Mouse (Mus musculus) mouse embryonic stem cell (cell line): ENCODE data around the gene Prdx5.
"Not testable (repeated sequence)": the region's sequence is repeated elsewhere in the genome, so short reads cannot be mapped to it uniquely, and the experiment has no call there.

Source experiments
- in situ Hi-C, 2 experiments: fragments of 300-500 bp; cut with MboI; formaldehyde crosslinking; loops; 1 replicate in 1 of 2; 3 replicates in 1 of 2; pipeline ENCODE4 v1.14.3; 2019 to 2020; ENCODE audit warnings: low sequenced_read_pairs in 2 of 2, low pct_unique_long_range_greater_than_20kb in 1 of 2, mixed read lengths in 1 of 2; ENCODE audit not compliant: unreplicated experiment in 1 of 2

Gene Prdx5

DNA sequence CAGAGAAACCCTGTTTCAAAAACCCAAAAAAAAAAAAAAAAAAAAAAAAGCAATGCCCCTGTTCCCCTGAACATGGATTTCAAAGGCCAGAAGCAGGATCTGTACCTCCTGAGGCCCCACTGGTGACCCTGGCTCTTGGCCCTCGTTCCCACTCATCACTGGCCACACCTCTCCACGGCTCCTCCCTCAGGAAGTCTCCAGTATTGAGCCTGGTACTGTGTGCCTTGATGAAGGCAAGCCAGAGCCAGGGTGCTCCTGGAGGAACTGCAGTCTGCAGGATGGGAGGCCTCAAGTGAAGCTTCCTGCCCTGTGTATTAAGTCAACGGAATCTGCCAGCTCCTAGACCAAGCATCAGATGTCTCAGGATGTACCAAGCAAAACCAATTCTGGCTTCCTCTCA lies 3.7 kb downstream of the Prdx5 start:
- in situ Hi-C loops: no loop called here

DNA sequence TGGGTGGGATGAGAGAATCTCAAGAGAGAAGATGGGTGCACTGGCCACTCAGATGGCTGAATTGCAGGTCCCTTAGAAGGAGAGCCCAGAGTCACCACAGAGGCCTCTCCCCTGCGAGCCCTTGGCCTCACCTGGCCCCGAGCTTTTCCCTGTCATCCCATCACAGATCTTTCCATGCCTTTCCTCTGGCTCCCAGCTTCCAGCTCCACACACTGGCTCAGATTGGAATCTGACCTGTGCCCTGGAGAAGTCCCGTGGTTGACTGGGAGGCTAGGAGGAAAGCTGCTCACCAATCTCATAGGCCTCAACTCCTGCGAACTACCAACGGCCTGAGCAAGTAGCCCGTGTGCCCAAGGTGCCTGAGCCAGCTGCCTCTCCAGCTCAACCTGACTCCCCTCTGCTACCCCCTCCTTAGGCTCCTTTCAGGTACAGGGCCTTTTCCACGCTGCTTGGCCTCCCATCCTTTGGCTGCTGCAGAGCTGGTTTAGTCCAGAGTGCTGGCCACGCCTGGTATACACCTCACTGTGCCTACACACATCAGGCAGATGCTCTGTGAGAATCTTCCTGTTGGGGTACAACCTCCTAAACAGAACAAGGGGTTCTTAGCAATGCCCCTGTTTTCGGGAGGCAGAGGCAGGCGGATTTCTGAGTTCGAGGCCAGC lies 4.3 kb downstream of the Prdx5 start:
- in situ Hi-C loops: no loop called here

DNA sequence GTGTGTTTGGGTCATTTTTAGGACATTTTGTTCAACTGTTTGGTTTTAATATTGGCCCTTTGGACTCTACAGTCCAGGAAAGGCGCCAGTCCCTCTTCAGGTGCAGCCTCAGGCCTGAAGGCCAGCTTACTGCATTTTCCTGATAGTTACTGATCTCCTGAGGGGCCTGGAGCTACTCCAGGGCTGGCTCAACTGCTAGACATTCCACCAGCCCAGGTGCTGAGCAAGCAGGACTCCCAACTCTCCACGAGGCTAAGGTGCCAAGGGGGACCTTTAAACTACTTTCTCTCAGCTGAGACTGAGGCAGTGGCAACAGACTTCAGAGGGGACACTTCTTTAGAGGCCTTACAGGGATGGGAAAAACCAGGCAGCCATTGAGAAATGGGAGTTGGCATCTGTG lies 5.1 kb downstream of the Prdx5 start:
- in situ Hi-C loops: no loop called here

DNA sequence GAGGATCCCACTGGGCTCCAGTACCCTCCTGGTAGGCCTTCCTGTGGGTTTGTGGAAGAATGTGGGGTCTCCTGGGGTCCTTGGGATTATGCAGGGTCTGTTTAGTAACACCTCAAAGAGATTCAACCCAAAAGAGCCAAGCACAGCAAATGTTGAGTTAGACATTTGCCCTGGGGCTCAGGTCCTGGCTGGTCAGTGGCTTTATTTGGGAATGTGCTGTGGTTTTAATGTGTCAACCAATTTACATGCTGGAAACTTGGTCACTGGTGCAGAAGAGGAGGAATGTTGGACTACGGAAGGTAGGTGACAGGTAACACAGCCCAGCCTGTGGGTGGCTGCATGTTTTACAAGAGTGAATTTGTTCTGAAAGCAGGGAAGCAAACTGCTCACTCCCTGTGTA lies 6.9 kb downstream of the Prdx5 start:
- in situ Hi-C loops: no loop called here

DNA sequence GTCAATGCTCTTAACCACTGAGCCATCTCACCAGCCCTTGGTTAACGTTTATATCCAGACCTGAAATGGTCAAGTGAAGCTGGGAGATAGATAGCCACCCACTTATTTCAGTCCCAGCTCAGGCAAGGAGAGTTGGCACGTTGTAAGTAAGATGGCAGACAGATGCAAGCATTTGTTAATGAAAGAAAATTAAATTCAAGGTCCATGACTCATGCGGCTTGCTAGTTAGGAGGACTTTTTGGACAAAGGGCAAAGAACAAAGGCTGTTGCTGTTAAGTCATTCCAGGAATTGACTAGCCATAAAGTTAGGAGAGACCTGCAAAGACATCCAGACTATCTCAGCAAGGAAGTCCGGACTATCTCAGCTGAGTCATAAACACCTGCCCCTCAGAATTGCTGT lies 10.3 kb downstream of the Prdx5 start:
- in situ Hi-C loops: no loop called here

DNA sequence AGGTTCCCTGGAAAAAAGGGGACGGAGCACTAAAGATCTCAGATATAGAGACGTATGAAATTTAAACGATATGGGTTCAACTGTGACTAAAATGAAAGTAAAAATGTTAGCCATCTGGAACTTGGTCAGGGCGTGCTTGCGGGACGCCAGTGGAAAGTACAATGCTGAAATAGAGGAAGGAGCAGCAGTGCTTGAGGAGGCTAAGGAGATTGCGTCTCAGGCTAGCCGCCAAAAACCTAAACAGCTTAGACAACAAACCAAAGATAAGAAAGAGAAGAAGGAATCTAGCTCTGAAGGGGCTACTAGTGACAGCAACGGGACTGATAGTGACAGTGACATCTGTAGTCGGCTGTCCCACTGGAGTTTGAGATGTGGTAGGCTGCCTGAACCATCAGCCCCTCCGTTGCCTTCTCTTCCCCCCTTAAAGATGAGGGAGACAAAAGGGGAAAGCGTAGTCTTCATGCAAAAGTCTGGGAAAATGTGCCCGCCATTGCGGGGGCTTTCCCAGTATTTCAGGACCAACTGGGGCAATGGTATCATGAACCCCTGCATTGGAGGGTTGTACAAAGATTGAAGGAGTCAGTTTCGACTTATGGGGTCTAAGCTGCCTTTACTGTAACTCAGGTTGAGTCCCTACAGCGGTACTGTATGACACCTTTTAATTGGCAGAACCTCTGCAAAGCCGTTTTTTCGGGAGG lies 14.1 kb downstream of the Prdx5 start:
- in situ Hi-C loops: not testable (repeated sequence)

DNA sequence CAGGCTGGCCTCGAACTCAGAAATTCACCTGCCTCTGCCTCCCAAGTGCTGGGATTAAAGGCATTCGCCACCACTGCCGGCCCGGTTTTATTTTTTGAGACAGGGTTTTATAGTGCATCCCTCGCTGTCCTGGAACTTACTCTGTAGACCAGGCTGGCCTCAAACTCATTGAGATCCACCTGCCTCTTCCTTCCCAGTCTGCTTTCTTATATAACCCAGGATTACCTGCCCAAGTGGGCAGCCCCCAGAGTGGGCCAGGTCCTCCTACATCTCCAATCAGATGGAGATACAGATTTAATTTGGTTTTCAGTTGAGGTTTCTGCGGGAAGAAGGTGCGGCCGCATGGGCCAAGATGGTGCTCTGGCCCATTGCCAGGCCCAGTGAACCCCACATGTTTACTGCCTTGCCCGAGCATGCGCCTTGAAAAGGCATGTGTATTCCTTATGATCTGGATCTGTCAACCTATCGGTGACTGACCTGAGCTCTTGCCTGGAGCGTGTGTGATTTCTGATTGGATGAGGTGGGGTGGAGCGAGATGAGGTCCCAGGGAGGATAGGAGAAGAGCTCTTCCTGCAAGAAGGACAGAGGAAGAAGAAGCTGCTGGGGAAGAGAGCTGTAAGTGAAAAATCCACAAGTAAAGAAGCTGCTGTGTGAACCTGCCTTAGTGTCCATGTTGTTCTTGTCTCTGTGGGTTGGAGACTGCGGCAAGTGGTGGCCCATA lies 16.0 kb downstream of the Prdx5 start:
- in situ Hi-C loops: no loop called here

DNA sequence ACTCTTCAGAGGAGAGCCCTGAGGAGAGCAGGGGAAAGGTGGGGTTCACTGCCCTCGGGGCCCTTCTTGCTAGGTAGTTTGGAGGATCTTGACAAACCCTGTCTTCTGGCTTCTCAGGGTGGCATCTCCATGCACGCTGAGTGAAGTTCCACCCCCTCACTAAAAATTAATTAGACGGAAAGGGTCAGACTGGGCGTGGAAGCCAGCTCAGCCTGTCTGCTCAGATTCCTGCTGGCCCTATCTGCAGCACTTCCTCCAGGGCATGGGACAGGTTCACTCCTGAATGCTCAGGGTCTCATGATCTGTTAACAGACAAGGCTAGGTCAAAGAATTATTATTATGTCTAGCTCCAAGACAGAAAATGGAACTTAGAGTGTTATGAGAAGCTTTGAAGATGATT lies 17.4 kb downstream of the Prdx5 start:
- in situ Hi-C loops: no loop called here

DNA sequence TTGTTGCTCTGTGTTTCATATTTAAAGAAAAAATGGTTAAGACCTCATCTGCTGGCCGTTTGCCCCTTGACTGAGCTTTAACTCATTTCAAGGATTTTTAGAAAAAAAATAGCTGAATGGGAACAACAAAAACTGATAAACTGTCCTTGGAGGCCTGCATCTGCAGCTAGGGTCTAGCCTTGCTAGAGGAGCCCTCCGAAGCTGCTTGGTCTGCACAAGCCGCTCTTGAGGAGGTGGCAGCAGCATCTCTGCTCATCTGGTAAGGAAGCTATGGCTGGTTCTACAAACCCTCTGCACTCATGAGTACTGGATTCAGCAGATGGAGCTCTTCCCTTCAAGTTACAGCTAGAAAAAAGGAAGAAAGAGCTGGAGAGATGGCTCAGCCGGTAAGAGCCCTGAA lies 31.9 kb downstream of the Prdx5 start:
- in situ Hi-C loops: no loop called here

DNA sequence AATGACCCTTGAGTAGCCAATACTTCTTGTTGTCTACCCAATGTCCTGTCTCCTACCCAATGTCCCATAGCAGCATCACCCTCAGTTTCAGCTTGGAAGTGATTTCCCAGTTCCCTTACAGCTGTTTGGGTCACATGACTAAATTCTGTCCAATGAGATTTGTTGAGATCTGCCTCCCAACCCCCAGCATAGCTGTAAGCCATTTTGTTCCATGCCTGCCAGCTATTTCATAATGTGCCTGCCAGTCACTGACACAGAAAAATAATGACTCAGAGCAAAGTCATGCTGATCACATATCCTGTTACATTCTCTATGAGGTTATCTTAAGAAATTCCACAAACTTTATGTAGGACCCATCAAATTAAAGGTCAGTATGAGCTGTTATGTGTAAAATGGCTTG lies 33.1 kb downstream of the Prdx5 start:
- in situ Hi-C loops: no loop called here

DNA sequence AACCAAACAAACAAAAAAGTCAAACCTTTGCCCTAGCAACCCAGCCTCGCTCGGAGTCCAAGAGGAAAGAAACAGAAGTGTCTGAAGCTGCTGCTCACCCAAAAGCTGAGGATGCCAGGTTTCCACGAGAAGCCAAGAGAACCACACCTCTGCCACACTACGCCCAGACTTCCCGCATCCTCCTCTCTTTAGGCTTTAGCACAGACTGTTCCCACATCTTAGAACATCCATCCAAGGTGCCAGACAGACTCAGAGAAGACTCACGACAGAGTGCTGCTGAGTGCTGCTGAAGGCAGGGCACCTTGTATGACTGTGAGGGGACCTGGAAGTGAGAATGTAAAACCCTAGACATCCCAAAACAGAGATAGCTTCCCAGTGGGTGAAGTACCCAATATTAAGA lies 34.1 kb downstream of the Prdx5 start:
- in situ Hi-C loops: no loop called here

DNA sequence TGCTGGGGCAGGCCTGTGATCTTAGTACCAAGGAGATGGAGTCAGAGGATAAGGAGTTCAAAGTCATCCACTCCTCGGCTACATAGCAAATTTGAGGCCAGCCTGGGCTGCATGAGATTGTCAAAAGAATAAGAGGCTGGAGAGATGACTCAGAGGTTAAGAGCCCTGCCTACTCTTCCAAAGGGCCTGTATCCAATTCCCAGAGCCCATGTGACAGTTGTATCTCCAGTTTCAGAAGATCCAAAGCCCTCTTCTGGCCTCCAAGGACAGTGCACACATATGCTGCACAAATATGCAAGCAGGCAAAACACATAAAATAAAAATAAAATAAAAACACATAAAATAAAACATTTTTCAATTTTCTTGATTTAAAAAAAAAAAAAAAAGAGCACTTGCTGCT lies 35.6 kb downstream of the Prdx5 start:
- in situ Hi-C loops: loop anchor here in 1 of 2 experiments (5.0 kb wide), 1 partner anchor 63 kb away; no protein-coding TSS in a partner anchor

DNA sequence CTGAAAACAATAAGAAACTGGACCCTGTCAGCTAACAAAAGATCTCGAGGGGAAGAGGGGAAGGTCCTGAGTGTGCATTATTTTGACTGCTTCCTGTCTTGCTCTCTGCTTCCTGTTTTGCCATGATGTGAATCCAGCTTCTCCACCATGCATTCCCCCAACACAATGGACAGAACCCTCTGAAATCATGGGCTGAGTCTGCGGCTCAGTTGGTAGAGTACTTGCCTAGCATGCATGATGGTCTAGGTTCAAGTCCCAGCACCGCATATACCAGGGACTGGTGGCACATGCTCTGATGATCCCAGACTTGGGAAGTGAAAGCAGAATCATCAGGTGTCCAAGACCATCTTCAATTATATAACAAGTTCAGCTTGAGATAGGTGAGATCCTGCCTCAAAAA lies 37.2 kb downstream of the Prdx5 start:
- in situ Hi-C loops: loop anchor here in 1 of 2 experiments (5.0 kb wide), 1 partner anchor 65 kb away; no protein-coding TSS in a partner anchor

DNA sequence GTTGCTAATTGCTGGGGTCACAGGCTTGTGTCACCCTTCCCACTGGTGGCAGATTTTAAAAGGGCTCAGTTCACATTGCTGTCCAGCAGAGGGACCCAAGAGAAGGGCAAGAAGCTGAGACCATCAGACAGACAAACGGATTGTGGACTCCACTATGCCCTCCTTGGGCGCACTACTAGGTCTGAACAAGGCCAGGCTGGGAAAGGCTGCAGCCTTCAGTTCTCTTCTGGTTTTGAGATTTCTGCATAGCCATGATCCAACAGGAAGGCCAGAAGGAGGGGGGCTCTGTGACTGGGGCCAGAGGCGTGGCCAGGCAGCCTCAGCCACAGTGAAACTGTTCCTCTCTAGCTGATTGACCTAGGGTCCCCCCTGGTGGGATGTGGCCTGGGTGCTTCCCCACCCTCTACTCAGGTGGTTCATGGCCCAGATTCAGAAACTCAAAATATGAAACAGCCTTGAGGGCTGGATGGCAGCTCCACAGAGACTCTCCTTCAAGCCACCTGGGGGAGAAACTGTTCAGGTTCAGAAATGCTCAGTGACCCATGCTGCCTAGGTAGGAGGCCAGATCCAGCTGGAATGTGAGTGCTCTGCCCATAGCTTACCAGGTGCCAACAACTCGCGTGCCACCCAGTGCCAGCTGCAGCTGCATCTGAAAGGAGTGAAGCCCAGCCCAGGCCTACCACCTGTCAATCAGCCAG lies 38.2 kb downstream of the Prdx5 start:
- in situ Hi-C loops: loop anchor here in 1 of 2 experiments (5.0 kb wide), 1 partner anchor 66 kb away; no protein-coding TSS in a partner anchor

DNA sequence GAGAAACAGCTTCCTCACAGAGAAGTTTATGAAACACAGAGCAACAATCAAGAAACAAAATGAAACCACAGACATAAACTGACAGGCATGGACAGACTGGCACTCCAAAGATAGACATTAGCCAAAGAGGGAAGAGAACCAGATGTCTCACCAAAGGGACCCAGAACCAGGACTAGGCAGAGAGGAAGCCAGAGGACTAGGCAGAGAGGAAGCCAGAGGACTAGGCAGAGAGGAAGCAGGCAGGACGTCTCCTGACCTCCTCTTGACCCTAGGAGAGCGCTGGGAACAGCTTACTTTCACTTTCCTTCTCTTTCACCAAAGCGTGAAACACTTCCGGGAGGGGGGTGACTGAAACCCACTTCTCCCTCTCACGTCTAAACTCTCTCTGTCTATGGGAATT lies 40.6 kb downstream of the Prdx5 start:
- in situ Hi-C loops: no loop called here

DNA sequence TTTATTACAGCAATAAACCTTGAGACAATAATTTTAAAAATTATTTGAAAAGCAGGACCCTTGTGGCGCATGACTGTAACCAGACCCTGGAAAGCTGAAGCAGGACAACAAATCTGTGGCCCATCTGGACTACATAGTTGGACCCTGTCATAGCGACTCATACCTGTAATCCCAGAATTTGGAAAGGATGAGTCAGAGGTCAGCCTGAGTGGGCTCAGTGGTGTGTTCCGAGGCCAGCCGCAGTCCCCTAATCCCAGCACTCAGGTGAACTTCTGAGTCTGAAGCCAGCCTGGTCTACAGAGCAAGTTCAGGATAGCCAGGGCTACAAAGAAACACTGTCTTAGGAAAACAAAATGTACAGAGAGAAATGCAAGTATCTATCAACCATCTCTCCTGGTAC lies 48.5 kb downstream of the Prdx5 start:
- in situ Hi-C loops: no loop called here

DNA sequence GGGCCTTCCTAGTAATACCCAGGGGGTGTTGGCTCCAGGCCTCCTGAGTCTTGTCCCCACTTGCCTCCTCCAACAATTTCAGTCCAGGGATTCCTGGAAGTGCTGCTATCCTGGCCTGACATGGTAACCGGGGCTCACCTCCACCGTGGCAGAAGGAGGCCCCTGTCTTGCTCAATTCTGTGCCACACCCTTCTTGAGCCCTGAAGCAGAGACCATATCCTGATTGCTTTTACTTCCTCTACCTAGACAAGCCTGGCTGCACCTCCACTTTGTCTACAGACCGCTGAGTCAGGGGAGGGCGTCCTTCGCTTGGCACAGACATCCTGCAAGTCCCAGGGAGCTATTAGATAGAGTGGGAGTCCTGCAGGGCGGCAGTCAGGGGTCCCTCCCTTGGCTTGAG lies 49.2 kb downstream of the Prdx5 start:
- in situ Hi-C loops: no loop called here

DNA sequence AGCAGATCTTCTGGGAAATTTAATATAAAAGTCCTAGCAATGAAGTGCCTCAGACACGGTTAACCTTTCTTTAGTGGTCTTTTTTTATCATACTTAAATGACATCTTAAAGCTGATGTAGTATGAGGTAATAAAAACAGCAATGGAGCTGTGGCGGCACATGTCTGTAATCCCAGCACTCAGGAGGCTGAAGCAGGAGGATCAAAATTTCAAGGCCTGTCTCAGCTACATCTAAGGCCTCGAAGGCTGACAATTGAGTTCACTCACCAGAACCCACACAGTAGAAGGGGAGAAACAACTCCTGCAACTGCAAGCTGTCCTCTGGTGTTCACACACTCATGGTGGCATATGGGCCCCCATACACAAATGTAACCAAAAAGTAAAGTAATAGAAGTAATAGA lies 49.9 kb downstream of the Prdx5 start:
- in situ Hi-C loops: no loop called here

DNA sequence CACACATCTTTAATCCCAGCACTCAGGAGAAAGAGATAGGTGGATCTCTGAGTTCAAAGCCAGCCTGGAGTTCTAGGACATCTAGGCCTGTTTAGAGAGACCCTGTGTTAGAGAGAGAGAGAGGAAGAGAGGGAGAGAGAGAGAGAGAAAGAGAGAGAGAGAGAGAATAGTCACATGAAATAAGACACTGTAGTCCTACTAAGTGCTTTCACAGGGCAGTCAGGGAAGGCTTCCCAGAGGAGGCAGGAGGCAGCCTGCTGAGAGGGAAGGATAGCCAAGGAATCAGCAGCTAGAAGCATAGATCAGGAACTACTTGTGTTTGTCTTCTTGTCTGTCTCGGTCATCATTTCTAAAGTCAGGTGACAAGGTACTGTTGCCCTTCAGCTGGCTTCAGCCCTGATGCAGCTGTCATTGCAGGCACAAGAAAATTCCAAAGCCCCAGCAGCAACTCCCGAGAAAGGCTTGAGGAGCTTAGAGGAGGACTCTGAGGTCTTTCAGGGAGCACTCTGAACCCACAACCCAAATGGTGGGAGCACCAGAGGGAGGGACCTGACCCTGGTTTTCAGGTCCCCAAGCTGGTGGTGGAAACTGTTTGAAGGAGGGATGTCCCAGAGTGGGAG lies 50.8 kb downstream of the Prdx5 start:
- in situ Hi-C loops: no loop called here
